Mouse (Mus musculus): Measurements from ENCODE around the gene Ints6l.

DNA sequence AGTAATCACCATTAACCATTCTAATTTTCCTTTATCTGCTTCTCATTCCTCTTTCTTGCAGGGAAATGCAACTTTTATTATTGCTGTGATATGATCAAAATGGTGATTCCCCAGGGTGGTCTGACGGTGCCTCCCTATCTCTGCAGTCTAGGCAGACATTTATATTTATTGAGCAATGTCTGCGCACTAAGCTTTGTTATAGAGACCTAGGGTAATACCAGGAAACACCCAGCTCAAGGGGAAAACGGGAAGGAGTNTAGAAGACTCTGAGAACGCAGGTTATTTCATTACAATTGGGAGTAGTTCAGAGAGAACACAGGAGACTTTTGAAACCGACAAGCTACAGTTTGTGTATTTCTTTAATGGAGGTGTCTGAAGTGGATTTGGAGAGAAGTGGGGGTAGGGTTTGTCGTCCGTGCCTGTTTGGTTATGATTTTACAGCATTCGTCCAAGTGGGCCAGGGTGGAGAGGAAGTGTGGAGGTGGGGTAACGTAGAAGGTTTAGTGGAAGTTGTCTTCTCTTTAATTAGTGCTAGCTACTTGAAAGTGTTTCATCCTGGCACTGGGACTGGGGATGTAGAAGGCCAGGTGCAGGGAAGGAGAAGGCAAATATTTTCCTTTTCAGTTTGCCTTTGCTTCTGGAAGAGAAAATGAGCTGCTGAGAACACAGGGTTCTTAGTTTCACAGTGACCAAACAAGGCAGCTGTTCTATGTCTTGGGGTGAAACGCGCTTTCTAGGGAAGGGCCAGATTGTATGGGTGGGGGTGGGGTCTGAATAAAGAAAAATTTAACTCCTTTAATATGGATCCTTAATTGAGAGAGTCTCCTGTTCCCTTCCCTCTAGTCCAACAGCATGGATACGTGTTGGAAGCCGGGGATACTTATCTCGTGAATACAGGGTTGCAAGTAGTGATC lies 7.6 kb downstream of the Ints6l start:
- TF ChIP-seq CTCF (IDR thresholded peaks at IDR 0.05; ENCODE audit: low read depth, low read length) = no peak
- TF ChIP-seq POLR2A (IDR thresholded peaks at IDR 0.05; ENCODE audit: extremely low read depth, insufficient read depth, low read length) = no peak

All from liver, adult 2 months (tissue).